Mouse (Mus musculus): ENCODE results near the gene Riiad1.

- TF ChIP-seq CTCF (IDR thresholded peaks at IDR 0.05) (no peak), EP300 (IDR thresholded peaks at IDR 0.05) (no peak)
Observed at GRCm38 (mm10) chr3:94459834-94460233, 20.3 kb downstream of the Riiad1 start.

All from lung, postnatal 0 days (tissue).